ENCODE assay signal across 16 mouse cellular contexts in the genomic region with DNA sequence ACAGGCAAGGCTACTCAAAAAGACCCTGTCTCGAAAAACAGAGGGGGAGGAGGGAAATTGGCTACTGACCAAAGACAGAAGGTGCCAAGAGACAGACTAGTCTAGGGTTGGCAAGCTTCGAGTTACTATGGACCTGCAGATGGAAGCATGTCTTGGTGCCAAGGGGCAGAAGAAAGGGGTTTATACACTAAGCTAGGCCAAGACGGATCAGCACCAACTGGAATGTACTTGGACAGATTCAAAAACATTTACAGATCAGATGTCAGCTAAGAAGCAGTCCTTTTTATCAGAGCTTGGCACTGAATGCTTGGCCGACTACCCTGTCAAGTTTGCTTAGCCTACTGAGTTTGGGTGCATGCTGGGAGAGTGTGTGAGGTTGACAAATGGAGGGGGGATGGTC. TPM values are rescaled to one million over a fixed set of nuclear protein-coding genes. Genes with fewer than 3 reads are reported as not detected.
DNase-seq lines count a peak whose midpoint lies in the region; ATAC-seq and TF ChIP-seq lines count a peak whose summit lies in the region.
"Had no signal": no experiment of that assay in that cellular context is flagged by ENCODE, and none has a peak within 500 bp of the region (broad histone marks: within the 10 kb centered on the region; RNA-seq: fewer than 3 reads in every experiment).

No protein-coding gene starts in this region.

- H3K9me3 ChIP-seq in hindbrain, embryonic 14.5 days (ENCODE audit: control insufficient read depth, low read length), result no peaks in the 10 kb centered on the region
- H3K9me3 ChIP-seq in hindbrain, embryonic 10.5 days, result no peaks in the 10 kb centered on the region
- no peaks in the 10 kb centered on the region for H3K9me3 ChIP-seq in midbrain, postnatal 0 days (ENCODE audit: low read length)
- H3K9me3 ChIP-seq in midbrain, embryonic 14.5 days (ENCODE audit: control insufficient read depth, low read length), result no peaks in the 10 kb centered on the region
- H3K9me3 ChIP-seq: heart, embryonic 15.5 days had no signal

- peak; percentile 65 for DNase-seq in hindbrain, embryonic 14.5 days (ENCODE audit: low spot score)
- no peak for DNase-seq in hindbrain, embryonic 10.5 days (ENCODE audit: low spot score)
- DNase-seq in midbrain, postnatal 0 days (ENCODE audit: low spot score), result peak; percentile 94
- no peak for DNase-seq in midbrain, embryonic 14.5 days
- DNase-seq in cerebellum, postnatal 25 days, result peak; percentile 16 to 22
- peak; percentile 63 for DNase-seq in layer of hippocampus, adult 9-11 months
- no peak for DNase-seq in kidney, adult 2 months
- DNase-seq: adrenal gland, postnatal 25 days; gastrocnemius, postnatal 36 days had no signal

- H3K4me2 ChIP-seq in hindbrain, embryonic 14.5 days (replicated peaks), result no peak overlapping the region
- no peak overlapping the region for H3K4me2 ChIP-seq in midbrain, postnatal 0 days (ENCODE audit: low read depth, low read length, poor library complexity, severe bottlenecking)
- H3K4me2 ChIP-seq in midbrain, embryonic 14.5 days (ENCODE audit: low read length), result no peak overlapping the region
- H3K4me2 ChIP-seq: heart, embryonic 15.5 days had no signal

- 71% methylated on average over 4 of the region's 4 CpGs for WGBS in hindbrain, embryonic 14.5 days
- 81% methylated on average over 4 of the region's 4 CpGs for WGBS in hindbrain, embryonic 10.5 days
- WGBS in midbrain, postnatal 0 days, result 64% methylated on average over 4 of the region's 4 CpGs
- WGBS in midbrain, embryonic 14.5 days, result 78% methylated on average over 4 of the region's 4 CpGs
- 70% methylated on average over 4 of the region's 4 CpGs for WGBS in kidney, adult 2 months

- H3K9ac ChIP-seq in hindbrain, embryonic 14.5 days, result no peak overlapping the region
- no peak overlapping the region for H3K9ac ChIP-seq in midbrain, postnatal 0 days (replicated peaks; ENCODE audit: low read length, poor library complexity, severe bottlenecking)
- no peak overlapping the region for H3K9ac ChIP-seq in midbrain, embryonic 14.5 days (replicated peaks; ENCODE audit: low read length)
- H3K9ac ChIP-seq: heart, embryonic 15.5 days; liver, embryonic 14.5 days had no signal

- TF ChIP-seq POLR2A in kidney, adult 2 months (IDR thresholded peaks at IDR 0.05; ENCODE audit: low read depth, low read length), result no peak

- no peaks in the 10 kb centered on the region for H3K36me3 ChIP-seq in hindbrain, embryonic 14.5 days (replicated peaks; ENCODE audit: control insufficient read depth, insufficient read depth)
- no peaks in the 10 kb centered on the region for H3K36me3 ChIP-seq in hindbrain, embryonic 10.5 days
- H3K36me3 ChIP-seq in midbrain, postnatal 0 days (ENCODE audit: insufficient read depth, low read length), result no peaks in the 10 kb centered on the region
- no peaks in the 10 kb centered on the region for H3K36me3 ChIP-seq in midbrain, embryonic 14.5 days (ENCODE audit: control insufficient read depth, insufficient read depth, low read length)
- H3K36me3 ChIP-seq in kidney, adult 2 months (ENCODE audit: control insufficient read depth, insufficient read depth, low read length), result no peaks in the 10 kb centered on the region
- H3K36me3 ChIP-seq: heart, embryonic 15.5 days had no signal

- H3K4me1 ChIP-seq in hindbrain, embryonic 14.5 days (replicated peaks; ENCODE audit: control insufficient read depth, insufficient read depth, low read length), result no peaks in the 10 kb centered on the region
- no peaks in the 10 kb centered on the region for H3K4me1 ChIP-seq in hindbrain, embryonic 10.5 days (replicated peaks)
- H3K4me1 ChIP-seq in midbrain, postnatal 0 days (ENCODE audit: insufficient read depth, low read length), result no peaks in the 10 kb centered on the region
- H3K4me1 ChIP-seq in midbrain, embryonic 14.5 days (ENCODE audit: control insufficient read depth, insufficient read depth, low read length), result no peaks in the 10 kb centered on the region
- no peaks in the 10 kb centered on the region for H3K4me1 ChIP-seq in kidney, adult 2 months (ENCODE audit: control insufficient read depth, insufficient read depth, low read length)
- H3K4me1 ChIP-seq: heart, embryonic 15.5 days had no signal

- TF ChIP-seq CTCF in midbrain, postnatal 0 days (IDR thresholded peaks at IDR 0.05), result no peak
- TF ChIP-seq CTCF in kidney, adult 2 months (conservative IDR thresholded peaks at IDR 0.05; ENCODE audit: insufficient read depth, insufficient read length, low read depth, low read length), result no peak

- no peak overlapping the region for H3K27ac ChIP-seq in hindbrain, embryonic 14.5 days
- no peak overlapping the region for H3K27ac ChIP-seq in hindbrain, embryonic 10.5 days
- no peak overlapping the region for H3K27ac ChIP-seq in midbrain, postnatal 0 days (ENCODE audit: low read depth, low read length)
- H3K27ac ChIP-seq in midbrain, embryonic 14.5 days (replicated peaks; ENCODE audit: low read depth, low read length), result no peak overlapping the region
- H3K27ac ChIP-seq in kidney, adult 2 months (ENCODE audit: insufficient read depth, low read depth, low read length), result no peak overlapping the region
- H3K27ac ChIP-seq: heart, embryonic 15.5 days; liver, embryonic 14.5 days had no signal

- ATAC-seq in hindbrain, embryonic 14.5 days (ENCODE audit: low FRiP score), result peak; percentile 57; the same call in 1 of the 2 replicates
- peak; percentile 84 for ATAC-seq in midbrain, postnatal 0 days (ENCODE audit: low FRiP score)
- no peak; the same call in 1 of the 2 replicates for ATAC-seq in midbrain, embryonic 14.5 days (ENCODE audit: low FRiP score, low TSS enrichment)

- no peaks in the 10 kb centered on the region for H3K27me3 ChIP-seq in hindbrain, embryonic 14.5 days (ENCODE audit: control insufficient read depth, insufficient read depth, low read length)
- no peaks in the 10 kb centered on the region for H3K27me3 ChIP-seq in hindbrain, embryonic 10.5 days (ENCODE audit: insufficient read depth, poor library complexity, severe bottlenecking)
- H3K27me3 ChIP-seq in midbrain, postnatal 0 days (ENCODE audit: insufficient read depth, low read length), result 0 out of 2 replicates have a peak, but pooled peaks cover 2% of the 10 kb centered on the region
- no peaks in the 10 kb centered on the region for H3K27me3 ChIP-seq in midbrain, embryonic 14.5 days (ENCODE audit: control insufficient read depth, insufficient read depth, low read length)
- H3K27me3 ChIP-seq in kidney, adult 2 months (replicated peaks; ENCODE audit: control insufficient read depth, insufficient read depth, low read length), result no peaks in the 10 kb centered on the region
- H3K27me3 ChIP-seq: CH12.LX; heart, embryonic 15.5 days had no signal

- no peak overlapping the region for H3K4me3 ChIP-seq in hindbrain, embryonic 14.5 days (replicated peaks; ENCODE audit: low read length)
- H3K4me3 ChIP-seq in hindbrain, embryonic 10.5 days, result no peak overlapping the region
- H3K4me3 ChIP-seq in midbrain, postnatal 0 days (ENCODE audit: low read depth, low read length), result no peak overlapping the region
- no peak overlapping the region for H3K4me3 ChIP-seq in midbrain, embryonic 14.5 days (replicated peaks; ENCODE audit: low read depth, low read length)
- no peak overlapping the region for H3K4me3 ChIP-seq in kidney, adult 2 months (ENCODE audit: insufficient read depth, low read depth, low read length)
- H3K4me3 ChIP-seq: heart, embryonic 15.5 days; myocyte had no signal

RNA-seq across cellular contexts. Expression of gene Slc22a20, which starts 10.3 kb away (rescaled TPM):
- not detected in 2 replicates for polyA plus RNA-seq in hindbrain, embryonic 14.5 days (2014; fragmentation: Nextera tagmentation; extraction: Ambion mirVana)
- polyA plus RNA-seq in hindbrain, embryonic 10.5 days (2016; fragmentation: Nextera tagmentation; extraction: Ambion mirVana), result not detected in 2 replicates
- total RNA-seq in midbrain, postnatal 0 days (2014; rRNA removed), result not detected in 2 replicates
- not detected in 2 replicates for polyA plus RNA-seq in midbrain, postnatal 0 days (2015; fragmentation: Nextera tagmentation; extraction: Ambion mirVana)
- not detected in 2 replicates for polyA plus RNA-seq in midbrain, embryonic 14.5 days (2014; fragmentation: Nextera tagmentation; extraction: Ambion mirVana)
- not detected in 2 replicates for polyA plus RNA-seq in kidney, adult 2 months (2012; rRNA removed)
- total RNA-seq: adrenal gland, postnatal 25 days; CH12.LX; common myeloid progenitor, adult 5-6 weeks; gastrocnemius, postnatal 36 days; layer of hippocampus, postnatal 25 days had no signal
- polyA plus RNA-seq: heart, embryonic 15.5 days; intestine, embryonic 14.5 days; myocyte had no signal

RNA-seq across cellular contexts. Expression of gene Pola2, which starts 11.7 kb away (rescaled TPM):
- 22.2 and 24.2 TPM in 2 replicates for polyA plus RNA-seq in hindbrain, embryonic 14.5 days (2014; fragmentation: Nextera tagmentation; extraction: Ambion mirVana)
- polyA plus RNA-seq in hindbrain, embryonic 10.5 days (2016; fragmentation: Nextera tagmentation; extraction: Ambion mirVana), result 83.7 and 110 TPM in 2 replicates
- 17.8 and 21.6 TPM in 2 replicates for total RNA-seq in midbrain, postnatal 0 days (2014; rRNA removed)
- polyA plus RNA-seq in midbrain, postnatal 0 days (2015; fragmentation: Nextera tagmentation; extraction: Ambion mirVana), result 16.7 and 16.9 TPM in 2 replicates
- polyA plus RNA-seq in midbrain, embryonic 14.5 days (2014; fragmentation: Nextera tagmentation; extraction: Ambion mirVana), result 17.6 and 23.4 TPM in 2 replicates
- polyA plus RNA-seq in kidney, adult 2 months (2012; rRNA removed), result 24.9 and 26.2 TPM in 2 replicates

RNA-seq across cellular contexts. Expression of gene Capn1, which starts 40.0 kb away (rescaled TPM):
- polyA plus RNA-seq in hindbrain, embryonic 14.5 days (2014; fragmentation: Nextera tagmentation; extraction: Ambion mirVana), result 5.4 and 6.5 TPM in 2 replicates
- polyA plus RNA-seq in hindbrain, embryonic 10.5 days (2016; fragmentation: Nextera tagmentation; extraction: Ambion mirVana), result 5.9 and 6.5 TPM in 2 replicates
- 7.9 and 13.2 TPM in 2 replicates for total RNA-seq in midbrain, postnatal 0 days (2014; rRNA removed)
- 3.3 and 3.9 TPM in 2 replicates for polyA plus RNA-seq in midbrain, postnatal 0 days (2015; fragmentation: Nextera tagmentation; extraction: Ambion mirVana)
- polyA plus RNA-seq in midbrain, embryonic 14.5 days (2014; fragmentation: Nextera tagmentation; extraction: Ambion mirVana), result 2.4 and 2.6 TPM in 2 replicates
- 36.0 and 38.0 TPM in 2 replicates for polyA plus RNA-seq in kidney, adult 2 months (2012; rRNA removed)

RNA-seq across cellular contexts. Expression of gene Cdc42ep2, which starts 51.1 kb away (rescaled TPM):
- polyA plus RNA-seq in hindbrain, embryonic 14.5 days (2014; fragmentation: Nextera tagmentation; extraction: Ambion mirVana), result 16.9 and 18.5 TPM in 2 replicates
- polyA plus RNA-seq in hindbrain, embryonic 10.5 days (2016; fragmentation: Nextera tagmentation; extraction: Ambion mirVana), result 2.0 and 2.9 TPM in 2 replicates
- 20.6 and 28.4 TPM in 2 replicates for total RNA-seq in midbrain, postnatal 0 days (2014; rRNA removed)
- 19.2 and 20.9 TPM in 2 replicates for polyA plus RNA-seq in midbrain, postnatal 0 days (2015; fragmentation: Nextera tagmentation; extraction: Ambion mirVana)
- polyA plus RNA-seq in midbrain, embryonic 14.5 days (2014; fragmentation: Nextera tagmentation; extraction: Ambion mirVana), result 12.3 and 16.2 TPM in 2 replicates
- 12.0 and 12.2 TPM in 2 replicates for polyA plus RNA-seq in kidney, adult 2 months (2012; rRNA removed)
- total RNA-seq: common myeloid progenitor, adult 5-6 weeks had no signal

Comparison
In these comparisons a context has a peak if more than half of its experiments do, and no peak if none do; other contexts are left out.
1. DNase-seq: peak in hindbrain, embryonic 14.5 days (single experiment), midbrain, postnatal 0 days (single experiment), cerebellum, postnatal 25 days (2 of 2) and layer of hippocampus, adult 9-11 months (single experiment); none in hindbrain, embryonic 10.5 days (single experiment), midbrain, embryonic 14.5 days (single experiment) and kidney, adult 2 months (single experiment).